Mouse (Mus musculus) hindlimb bud, embryonic 11.5 days (tissue): ENCODE data around the gene Trappc6a.

Source experiments
- DNase-seq: peaks from one replicate; pipeline ENCODE4 v3.0.0-alpha.2; 2012; ENCODE audit warnings: low read depth, low spot score; ENCODE audit errors: extremely low spot score

Trappc6a gene

DNA sequence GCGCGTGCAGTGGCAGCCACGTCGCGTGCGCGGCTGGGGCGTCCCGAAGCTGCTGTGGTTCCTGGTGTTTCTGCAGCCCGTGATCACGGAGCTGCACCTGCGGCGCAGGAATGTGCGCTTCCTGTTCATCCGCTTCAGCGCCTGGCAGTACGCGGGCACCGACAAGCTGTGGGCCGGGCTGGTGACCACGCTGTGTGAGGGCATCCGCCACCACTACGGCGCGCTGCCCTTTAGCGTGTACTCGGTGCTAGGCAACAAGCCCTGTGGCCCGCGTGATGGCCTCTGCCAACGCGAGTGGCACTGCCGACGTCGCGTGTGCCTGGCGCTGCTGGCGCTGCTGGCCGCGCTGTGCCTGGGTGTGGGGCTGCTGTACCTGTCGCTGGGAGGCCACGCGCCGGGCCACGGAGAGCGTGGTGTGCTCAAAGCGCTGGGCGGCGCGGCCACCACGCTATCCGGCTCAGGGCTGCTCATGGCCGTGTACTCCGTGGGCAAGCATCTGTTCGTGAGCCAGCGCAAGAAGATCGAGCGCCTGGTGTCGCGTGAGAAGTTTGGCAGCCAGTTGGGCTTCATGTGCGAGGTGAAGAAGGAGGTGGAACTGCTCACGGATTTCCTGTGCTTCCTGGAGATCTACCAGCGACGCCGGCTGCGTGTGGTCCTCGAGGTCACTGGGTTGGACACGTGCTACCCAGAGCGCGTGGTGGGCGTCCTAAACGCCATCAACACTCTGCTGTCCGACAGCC is 15.0 kb downstream of the Trappc6a start:
- no peak for DNase-seq

DNA sequence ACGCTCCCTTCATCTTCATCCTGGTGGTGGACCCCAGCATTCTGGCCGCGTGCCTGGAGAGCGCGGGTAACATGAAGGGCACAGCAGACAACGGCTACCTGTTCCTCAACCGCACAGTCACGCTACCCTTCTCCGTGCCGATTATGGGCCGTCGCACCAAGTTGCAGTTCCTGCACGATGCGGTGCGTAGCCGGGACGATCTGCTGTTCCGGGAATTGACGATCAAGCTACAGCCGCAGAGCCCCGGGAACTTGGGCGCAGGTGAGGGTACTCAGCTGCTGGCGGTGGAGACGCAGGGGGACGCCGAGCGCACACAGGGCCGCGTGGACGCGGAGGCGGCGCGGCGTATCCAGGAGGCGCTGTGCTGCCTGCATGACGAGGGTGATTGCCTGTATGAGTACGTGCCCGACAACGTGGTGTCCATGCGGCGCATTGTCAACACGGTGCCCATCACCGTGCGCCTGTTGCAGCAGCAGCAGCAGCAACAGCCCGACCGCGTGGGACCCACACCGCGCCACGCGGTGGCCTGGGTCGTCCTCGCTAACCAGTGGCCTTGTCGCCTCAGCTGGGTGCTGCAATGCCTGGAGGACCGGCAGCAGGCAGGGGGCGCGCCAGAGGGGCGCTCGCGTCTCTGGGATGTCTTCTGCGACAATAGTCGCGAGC is 15.7 kb downstream of the Trappc6a start:
- no peak for DNase-seq

DNA sequence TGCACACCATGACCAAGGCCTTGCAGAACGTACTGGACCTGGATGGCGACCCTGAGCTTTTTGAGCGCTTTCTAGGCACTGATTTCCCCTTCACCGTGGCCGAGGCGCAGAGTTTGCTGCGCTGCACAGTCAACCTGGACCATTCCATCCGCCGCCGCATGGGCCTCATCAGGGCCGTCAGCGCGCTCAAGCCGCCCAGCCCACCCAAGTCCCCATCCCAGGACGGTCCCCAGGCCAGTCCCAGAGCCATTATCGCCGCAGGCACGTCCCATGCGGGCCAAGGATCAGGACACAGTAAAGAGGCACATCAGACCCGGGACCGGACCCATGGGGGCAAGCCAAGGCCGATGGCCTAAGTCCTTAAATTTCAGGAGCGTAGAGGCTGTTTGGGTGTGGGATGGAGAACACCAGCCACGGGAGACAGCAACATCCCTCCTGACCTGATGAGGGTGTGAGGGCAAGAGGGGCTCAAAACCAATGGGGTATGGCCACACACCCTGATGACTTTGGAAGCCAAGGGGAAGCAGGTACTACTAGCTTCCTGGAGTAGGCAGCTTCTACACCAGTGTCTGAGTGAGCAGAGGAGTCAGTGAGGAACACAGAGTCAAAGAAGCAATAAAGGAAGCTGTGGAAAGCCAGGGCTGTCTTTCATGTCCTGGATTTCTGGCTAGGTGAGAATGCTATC is 16.4 kb downstream of the Trappc6a start:
- no peak for DNase-seq

DNA sequence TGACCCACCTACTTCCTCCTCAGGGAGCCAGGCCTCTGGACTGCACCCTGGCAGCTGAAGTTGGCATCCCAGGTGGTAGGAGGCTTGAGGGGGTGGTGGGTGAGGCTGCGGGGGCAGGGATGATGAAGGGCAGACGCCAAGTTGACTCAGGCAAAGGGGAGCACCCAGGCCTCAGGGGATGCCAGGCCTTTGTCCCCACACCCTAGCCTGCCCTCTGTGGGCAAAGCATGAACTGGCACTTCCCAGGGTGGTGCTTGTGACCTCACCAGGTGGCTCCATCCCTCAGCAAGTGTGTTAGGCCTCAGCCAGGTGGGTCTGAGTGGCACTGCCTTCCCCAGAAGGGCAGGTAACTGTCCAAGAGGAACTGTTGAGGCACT is 16.9 kb downstream of the Trappc6a start:
- no peak for DNase-seq

DNA sequence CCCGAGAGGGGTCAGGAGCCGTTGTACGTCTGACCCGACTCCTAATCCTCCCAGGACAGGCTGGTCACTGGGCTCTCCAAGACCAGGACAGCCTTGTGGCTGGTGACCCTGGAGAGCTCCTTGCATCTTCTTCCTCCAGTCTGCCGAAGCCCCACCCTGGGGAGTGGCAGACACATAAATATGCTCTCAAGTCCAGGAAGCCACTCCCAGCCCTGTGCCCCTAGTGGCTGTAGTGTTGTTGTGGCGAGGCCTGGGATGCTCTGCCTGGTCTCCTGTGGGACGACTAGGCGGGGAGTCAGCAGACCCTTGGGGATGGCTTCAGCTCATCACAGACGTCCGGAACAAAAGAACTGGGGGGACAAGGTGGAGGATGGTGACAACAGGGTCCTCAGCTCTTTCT is 22.9 kb downstream of the Trappc6a start:
- DNase-seq, result no peak

DNA sequence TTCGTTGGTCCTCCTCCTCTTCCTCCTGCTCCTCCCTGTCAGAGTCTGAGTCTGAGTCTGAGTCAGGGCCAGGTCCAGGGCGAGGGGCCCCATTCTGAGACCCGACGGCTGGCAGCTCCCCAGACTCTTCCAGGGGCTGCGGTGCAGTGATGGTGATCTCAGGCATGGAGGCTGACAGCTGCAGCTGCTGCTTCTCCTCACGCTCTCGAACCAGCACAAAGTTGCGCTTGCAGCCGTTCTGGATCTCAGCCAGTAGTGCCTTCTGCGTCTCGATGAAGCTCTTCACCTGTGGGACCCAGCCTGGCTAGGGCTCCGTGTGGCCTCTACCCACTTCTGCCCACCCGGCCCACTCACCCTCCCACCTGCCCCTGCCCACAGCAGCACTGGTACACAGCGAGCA is 24.0 kb downstream of the Trappc6a start:
- DNase-seq, result no peak

DNA sequence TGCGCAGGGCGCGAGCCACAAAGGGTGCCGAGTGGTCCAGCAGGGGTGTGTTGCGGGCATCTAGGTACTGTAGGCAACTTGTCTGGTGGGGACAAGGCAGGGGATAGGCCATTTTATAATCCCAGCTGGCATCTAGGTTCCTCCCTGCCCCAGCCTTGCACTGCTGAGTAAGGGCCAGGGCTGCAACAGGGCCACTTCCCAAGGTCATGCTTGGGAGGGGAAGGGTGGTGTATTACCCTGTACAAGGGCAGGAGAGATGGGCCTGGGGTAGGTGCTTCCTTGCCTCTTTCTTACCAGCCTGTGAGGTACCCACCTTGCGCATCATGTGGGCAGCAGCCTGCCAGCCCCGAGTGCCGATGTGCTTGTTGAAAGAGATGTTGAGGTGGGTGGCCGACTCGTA is 26.5 kb downstream of the Trappc6a start:
- DNase-seq, result no peak

DNA sequence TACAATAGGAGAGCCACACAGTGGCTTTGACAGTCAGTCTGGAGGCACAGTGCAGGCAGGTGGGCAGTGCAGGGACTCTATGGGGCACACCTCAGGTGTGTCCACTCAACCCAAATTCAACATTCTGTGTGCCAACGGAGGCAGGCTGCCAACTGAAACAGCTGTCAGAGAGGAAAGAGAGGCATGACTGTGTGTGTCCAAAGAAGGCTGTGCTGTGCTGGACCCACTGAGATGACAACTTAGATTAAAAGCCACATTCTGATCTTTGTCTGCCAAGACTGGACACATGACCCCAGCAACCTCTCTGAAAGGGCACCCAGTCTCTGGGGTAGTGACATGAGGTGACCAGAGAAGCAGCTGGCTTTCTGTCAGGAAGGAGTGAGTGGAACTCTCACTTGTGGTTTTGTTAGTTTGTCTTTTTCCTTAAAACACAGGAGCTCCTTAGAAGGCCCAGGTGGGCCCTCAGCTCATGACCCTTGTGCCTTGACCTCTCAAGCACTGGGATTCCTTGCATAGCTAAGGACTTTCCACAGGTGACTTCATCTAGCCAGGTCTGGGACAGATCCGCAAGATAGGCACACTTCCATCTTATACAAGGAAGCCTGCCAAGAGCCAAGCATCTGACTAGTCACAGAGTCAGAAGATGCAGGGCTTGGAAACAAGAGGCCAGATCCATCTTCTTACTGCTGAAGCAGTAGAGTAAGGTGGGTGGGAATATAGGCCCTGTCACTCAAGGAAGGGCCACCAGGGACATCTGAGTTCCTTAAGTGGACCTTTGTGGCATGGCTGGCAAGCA is 32.8 kb downstream of the Trappc6a start:
- DNase-seq, result no peak

DNA sequence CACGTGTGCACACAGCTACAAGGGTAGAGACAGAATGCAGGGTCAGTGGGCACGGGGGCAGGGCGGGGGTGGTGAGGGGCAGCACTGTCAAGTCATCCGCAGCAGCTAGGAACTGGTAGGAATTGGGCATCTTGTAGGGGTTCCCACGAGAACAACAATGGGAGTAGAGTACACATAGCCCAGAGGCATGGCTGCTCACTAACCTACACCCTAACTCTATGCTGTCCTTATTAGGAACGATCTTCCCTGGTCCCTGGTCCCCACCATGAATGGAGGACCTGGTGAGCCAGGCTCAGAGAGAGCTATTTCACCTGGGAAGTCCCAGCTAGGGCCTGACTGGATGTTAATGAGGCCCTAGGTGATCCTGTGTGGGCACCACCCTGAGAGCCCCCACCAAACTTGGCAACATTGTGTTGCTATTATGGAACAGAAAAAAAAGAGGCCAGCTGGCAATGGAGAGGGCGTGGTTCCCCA is 33.5 kb downstream of the Trappc6a start:
- DNase-seq, result no peak

DNA sequence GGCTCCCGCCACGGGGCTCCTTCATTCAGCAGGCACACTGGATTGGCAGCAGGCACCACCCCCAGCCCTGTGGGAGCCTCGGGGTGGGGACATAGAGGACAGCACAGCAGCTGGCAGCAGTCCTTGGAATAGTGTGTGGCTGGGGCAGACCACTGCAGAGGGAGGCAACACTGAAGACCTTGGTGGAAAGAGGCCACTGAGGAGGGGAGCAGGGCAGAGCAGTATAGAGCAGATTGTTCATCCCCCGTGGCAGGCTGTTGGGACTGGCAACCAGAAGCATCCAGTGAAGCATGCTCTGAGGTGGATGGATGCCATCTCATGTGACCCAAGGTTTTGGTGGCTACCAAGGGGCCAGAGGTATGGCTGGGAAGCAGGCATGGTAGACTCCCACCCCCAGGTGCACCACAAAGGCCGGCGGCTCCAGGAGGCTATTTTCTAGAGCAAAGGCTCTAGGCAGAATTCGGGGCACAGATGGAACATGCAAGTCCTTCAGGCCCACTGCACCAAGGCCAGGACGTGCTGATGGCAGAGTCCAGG is 34.0 kb downstream of the Trappc6a start:
- no peak for DNase-seq

DNA sequence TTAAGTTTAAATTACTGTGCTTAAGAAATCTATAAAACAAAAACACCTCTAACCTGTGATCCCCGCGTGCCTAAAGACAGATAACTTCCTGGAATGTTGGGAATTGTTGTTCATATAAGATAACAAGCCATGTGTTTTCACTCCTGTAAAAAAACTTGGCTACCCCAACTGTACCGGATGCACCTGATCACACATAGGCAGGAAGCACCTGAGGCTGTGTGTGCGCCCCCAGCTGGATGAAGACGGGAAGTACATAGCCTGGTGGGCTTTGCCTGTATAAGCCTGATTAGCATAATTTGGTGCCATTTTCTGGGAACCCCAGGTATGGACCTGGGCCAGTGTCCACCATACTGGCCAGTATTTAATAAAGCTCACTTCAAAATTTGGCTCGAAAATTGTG is 35.4 kb downstream of the Trappc6a start:
- DNase-seq, result no peak

DNA sequence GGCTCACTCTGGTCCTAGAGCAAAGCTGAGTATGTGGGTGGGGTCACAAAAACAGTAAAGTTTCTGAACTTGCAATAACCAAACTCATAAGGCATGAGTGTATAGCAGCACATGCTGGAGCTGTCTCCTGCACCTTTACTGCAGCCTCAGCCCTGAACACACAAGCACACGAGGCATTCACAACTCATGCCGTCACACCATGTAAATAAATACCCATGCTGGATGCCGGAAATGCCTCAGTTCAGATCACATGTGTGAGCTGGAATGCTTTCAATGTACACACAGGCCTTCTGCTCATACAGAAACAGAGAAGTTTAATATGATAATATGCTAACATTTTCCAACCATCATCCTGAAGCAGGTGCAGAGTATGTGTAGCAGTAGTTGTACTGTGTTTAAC is 37.8 kb downstream of the Trappc6a start:
- no peak for DNase-seq

DNA sequence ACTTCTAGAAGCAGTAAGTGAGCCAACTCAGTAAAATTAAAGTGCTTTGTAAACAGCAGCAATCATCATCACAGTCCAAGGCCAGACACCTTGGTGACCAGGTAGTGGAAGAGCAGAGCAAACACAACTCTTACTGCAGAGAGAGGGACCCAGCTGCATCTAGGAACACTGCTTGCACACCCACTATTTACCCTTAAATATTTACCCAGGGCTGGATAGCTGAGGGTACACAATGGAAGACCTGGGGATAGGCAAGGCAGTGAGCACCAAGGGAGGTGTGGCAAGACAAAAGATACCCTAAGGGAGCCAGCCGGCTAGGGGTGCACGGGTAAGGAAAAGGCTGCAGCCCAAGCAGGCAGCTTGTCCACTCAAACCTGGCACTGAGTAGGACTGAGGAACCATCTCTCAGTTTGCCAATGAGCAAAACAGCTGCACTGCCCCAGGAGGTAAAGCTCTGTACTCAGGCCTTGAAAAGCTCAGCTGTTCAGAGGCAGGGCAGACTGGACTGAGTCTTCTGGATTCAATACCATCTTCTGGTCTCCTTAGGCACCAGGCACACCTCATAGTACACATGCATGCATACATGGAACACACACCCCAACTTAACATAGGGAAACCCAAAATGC is 39.3 kb downstream of the Trappc6a start:
- no peak for DNase-seq

DNA sequence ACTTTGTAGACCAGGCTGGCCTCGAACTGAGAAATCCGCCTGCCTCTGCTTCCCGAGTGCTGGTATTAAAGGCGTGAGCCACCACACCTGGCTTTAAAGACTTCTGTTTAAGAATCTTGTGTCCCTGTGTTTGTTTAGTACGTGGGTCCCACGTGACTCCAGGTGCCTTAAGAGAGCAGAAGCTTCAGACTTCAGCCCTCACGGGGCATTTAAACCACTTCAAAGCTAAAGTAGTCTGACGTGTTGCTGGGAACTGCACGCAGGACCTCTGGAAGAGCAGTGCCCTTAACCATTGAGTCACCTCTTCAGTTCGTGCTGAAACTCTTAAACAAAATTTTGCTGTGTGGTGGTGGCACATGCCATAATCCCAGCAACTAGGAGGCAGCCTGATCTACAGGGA is 41.2 kb downstream of the Trappc6a start:
- DNase-seq, result no peak

DNA sequence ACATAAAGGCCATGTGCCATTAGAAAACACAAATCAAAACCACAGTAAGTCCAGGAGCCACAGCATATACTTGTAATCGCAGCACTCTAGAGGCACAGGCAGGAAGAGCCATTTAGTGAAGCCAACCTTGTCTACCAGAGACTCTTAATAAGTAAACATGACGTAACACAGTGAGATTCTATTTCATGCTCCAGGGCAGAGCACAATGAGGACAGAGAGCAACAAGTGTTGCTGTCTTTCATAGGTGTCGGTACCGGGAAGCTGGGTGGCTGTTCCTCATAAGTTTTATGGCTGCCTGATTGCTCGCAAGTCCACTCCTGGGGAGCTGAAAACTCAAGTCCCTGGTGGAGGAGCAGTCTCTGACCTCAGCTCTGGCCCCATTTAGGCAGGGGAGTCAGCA is 43.4 kb downstream of the Trappc6a start:
- DNase-seq, result no peak

DNA sequence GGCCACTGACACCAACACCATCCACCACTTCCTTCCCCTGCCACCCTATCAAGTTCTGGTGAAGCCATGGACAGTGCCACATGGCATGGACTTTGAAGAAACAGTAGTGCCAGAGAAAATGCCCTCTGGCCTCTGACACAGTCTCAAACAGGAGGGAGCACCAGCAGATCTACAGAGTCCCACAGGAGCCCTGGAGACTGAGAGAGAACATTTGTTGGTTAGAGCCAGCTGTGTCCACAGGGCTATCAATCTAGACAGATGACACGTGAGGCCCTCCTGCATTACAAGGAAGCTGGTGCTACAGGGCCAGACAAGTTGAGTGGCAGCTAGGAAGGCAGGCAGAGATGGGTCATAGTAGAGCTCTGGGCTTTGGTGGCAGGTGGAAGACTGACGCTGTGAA is 44.2 kb downstream of the Trappc6a start:
- no peak for DNase-seq

DNA sequence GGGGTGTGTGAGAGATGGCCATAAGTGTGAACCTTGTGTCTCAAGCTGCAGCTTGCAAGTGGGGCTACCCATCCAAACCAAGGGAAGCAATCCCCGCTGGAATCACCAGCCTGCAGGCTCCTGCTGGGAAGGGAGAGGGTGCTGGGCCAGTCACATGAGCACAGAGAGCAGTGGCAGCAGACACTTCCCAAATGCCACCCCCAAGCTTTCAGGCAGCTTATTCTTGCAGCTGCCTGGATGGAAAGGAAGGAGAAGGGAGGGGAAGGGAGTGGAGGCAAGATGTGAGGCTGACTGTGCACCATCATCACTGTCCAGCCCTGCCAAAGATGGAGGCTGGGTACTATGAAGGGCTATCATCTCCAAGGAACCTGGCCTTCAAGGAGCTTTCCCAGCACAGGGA is 46.0 kb downstream of the Trappc6a start:
- DNase-seq, result no peak

DNA sequence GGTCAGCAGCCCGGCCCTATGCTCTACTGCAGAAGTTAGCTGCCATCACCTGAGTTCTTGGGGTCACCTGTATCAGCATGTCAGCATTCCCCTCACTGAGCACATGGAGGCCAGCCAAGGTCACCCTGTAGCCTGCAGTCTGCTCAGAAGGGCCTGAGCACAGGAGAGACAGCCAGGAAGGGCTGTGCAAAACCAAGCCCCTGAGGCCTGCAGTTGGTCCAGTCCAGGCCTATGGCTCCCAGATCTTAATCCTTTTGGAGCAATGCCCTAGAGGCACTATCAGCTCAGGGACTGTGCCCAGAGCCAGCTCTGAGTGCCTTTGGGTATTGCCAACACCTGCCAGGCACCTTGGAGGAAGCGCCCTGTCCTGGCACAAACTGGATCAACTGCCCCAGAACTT is 48.9 kb downstream of the Trappc6a start:
- DNase-seq, result no peak

DNA sequence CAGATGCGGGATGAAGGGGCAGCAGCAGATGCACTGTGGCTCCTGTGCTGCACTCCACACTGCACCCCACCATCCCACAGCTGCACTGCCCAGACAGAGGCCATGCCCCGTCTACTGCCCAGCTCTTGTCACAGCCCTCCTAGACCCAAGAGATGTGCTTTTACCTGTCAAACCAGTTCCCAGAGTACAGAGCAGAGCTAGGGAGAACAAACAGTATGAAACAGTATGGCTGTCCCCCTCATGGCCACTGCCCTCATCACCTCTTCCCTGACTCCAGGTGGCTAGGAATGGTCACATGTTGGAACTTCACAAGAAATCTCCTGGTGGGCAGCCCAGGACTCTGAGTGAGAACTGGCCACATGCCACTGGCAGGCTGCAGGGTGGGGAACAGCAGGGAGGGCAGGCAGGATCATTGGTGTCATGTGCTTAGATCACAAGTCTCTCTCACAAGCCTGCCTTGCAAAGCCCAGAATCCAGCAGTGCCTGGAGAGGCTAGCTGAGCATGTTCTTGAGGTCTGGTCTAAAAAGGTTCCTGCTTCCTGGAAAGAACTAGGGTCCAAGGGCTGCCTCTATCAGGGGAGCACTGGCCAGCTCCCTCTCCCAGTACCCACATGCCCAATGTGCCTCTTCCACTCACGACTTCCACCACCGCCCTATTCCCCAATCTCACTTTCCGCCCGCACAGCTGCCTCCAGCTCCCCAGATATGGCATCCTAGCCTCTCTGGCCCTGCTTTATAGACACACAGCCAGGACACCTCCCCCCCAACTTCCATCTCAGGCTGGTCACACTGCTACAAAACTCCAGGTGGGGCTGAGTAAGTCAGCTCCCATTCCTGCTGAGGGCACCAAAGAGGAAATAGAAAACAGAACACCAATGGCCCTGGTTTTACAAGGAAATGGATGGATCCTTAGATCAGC is 50.0 kb downstream of the Trappc6a start:
- DNase-seq, result no peak

DNA sequence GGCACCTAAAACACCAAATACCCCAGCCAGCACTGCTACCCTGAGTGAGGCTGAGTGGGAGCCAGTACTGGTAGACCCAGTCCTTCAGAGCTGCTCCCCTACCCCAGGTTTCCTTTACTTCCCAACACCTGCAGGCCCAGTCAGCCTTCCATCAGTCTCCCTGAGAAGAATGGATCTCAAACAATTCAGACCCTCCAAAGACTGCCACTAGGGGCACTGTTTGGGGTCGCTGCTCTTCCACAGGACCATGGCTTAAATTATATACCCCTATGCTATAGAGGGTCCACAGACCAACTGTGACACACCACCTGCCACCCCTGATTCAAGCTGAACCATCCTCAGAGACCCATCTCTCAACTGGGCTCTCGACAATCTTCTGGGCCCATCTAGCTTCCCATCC is 50.8 kb downstream of the Trappc6a start:
- no peak for DNase-seq
